Mouse (Mus musculus) CH12.LX (cell line): Measurements from ENCODE around the gene Tgfb2.

Experiments used
- KAT2A ChIP-seq: IDR thresholded peaks from 2 replicates; pipeline ENCODE4 v1.6.1; 2012; ENCODE audit warnings: low read length, improper control_type of control experiment, inconsistent platforms; ENCODE audit not compliant: insufficient replicate concordance
- SIN3A ChIP-seq: IDR thresholded peaks from 2 replicates; pipeline ENCODE4 v1.6.1; 2012; ENCODE audit warnings: low read length, improper control_type of control experiment, inconsistent platforms
- TCF12 ChIP-seq: IDR thresholded peaks from 2 replicates; pipeline ENCODE4 v1.6.1; 2014; ENCODE audit warnings: low read depth, mild to moderate bottlenecking, inconsistent platforms, low read length, improper control_type of control experiment

GRCm38 (mm10) chr1:186714980-186715896 lies 9.4 kb upstream of the Tgfb2 start:
- no peak for TF ChIP-seq KAT2A
- no peak for TF ChIP-seq TCF12
- TF ChIP-seq SIN3A, result no peak
